Mouse (Mus musculus): ENCODE results near the gene Tcf20. TPM values are rescaled to one million over a fixed set of nuclear protein-coding genes. Genes with fewer than 3 reads are reported as not detected.
A peak's percentile ranks its signal among the peaks of the same experiment; 100 is the strongest.

Tcf20 gene
- polyA plus RNA-seq, 1 experiment from 2014 or later: 3.9 TPM

GRCm38 (mm10) chr15:83010423-83010822 lies 22.8 kb upstream of the Tcf20 start:
- Histone ChIP-seq H3K27me3 (replicated peaks; ENCODE audit: control insufficient read depth, insufficient read depth, low read length) (no peaks in the 10 kb centered on the region; the same call in 1 of the 2 replicates), H3K27ac (ENCODE audit: low read depth, low read length) (no peak overlapping the region), H3K4me1 (replicated peaks; ENCODE audit: control insufficient read depth, insufficient read depth, low read length) (peaks cover 7% of the 10 kb centered on the region; the same call in 1 of the 2 replicates), H3K9ac (ENCODE audit: low read depth, low read length) (no peak overlapping the region), H3K4me2 (replicated peaks; ENCODE audit: low read depth) (no peak overlapping the region), H3K9me3 (ENCODE audit: control insufficient read depth) (no peaks in the 10 kb centered on the region), H3K36me3 (ENCODE audit: control insufficient read depth, insufficient read depth) (no peaks in the 10 kb centered on the region), H3K4me3 (ENCODE audit: low read depth, low read length) (no peak overlapping the region)
- 41% methylated on average over 8 of the region's 8 CpGs for WGBS
- ATAC-seq: no peak
- no peak for TF ChIP-seq CTCF (IDR thresholded peaks at IDR 0.05; ENCODE audit: low read depth)

- TF ChIP-seq CTCF (IDR thresholded peaks at IDR 0.05; ENCODE audit: low read depth): no peak
- H3K9ac ChIP-seq (ENCODE audit: low read depth, low read length): no peak overlapping the region
- H3K27ac ChIP-seq (ENCODE audit: low read depth, low read length): no peak overlapping the region
- 79% methylated on average over 6 of the region's 6 CpGs for WGBS
- H3K27me3 ChIP-seq (replicated peaks; ENCODE audit: control insufficient read depth, insufficient read depth, low read length): no peaks in the 10 kb centered on the region; the same call in 1 of the 2 replicates
- peak; percentile 20; the same call in 1 of the 2 replicates for ATAC-seq
- H3K4me3 ChIP-seq (ENCODE audit: low read depth, low read length): no peak overlapping the region
- H3K4me1 ChIP-seq (replicated peaks; ENCODE audit: control insufficient read depth, insufficient read depth, low read length): peaks cover 7% of the 10 kb centered on the region; the same call in 1 of the 2 replicates
- H3K4me2 ChIP-seq (replicated peaks; ENCODE audit: low read depth): no peak overlapping the region
- H3K9me3 ChIP-seq (ENCODE audit: control insufficient read depth): no peaks in the 10 kb centered on the region
- no peaks in the 10 kb centered on the region for H3K36me3 ChIP-seq (ENCODE audit: control insufficient read depth, insufficient read depth)
These were observed 21.9 kb upstream of the Tcf20 start for GRCm38 (mm10) chr15:83009532-83009931.

- TF ChIP-seq CTCF (IDR thresholded peaks at IDR 0.05; ENCODE audit: low read depth): no peak
- H3K4me1 ChIP-seq (replicated peaks; ENCODE audit: control insufficient read depth, insufficient read depth, low read length): peaks cover 7% of the 10 kb centered on the region; the same call in 1 of the 2 replicates
These were observed 21.2 kb upstream of the Tcf20 start for GRCm38 (mm10) chr15:83008761-83009423.

GRCm38 (mm10) chr15:83007346-83007920 lies 19.8 kb upstream of the Tcf20 start:
- H3K9me3 ChIP-seq (ENCODE audit: control insufficient read depth): no peaks in the 10 kb centered on the region
- no peak overlapping the region for H3K9ac ChIP-seq (ENCODE audit: low read depth, low read length)
- H3K4me1 ChIP-seq (replicated peaks; ENCODE audit: control insufficient read depth, insufficient read depth, low read length): peaks cover 7% of the 10 kb centered on the region; the same call in 1 of the 2 replicates
- H3K36me3 ChIP-seq (ENCODE audit: control insufficient read depth, insufficient read depth): no peaks in the 10 kb centered on the region
- no peak overlapping the region for H3K27ac ChIP-seq (ENCODE audit: low read depth, low read length)
- H3K4me3 ChIP-seq (ENCODE audit: low read depth, low read length): no peak overlapping the region
- 36% methylated on average over 15 of the region's 15 CpGs for WGBS
- no peaks in the 10 kb centered on the region; the same call in 1 of the 2 replicates for H3K27me3 ChIP-seq (replicated peaks; ENCODE audit: control insufficient read depth, insufficient read depth, low read length)
- no peak for TF ChIP-seq CTCF (IDR thresholded peaks at IDR 0.05; ENCODE audit: low read depth)
- no peak for ATAC-seq
- H3K4me2 ChIP-seq (replicated peaks; ENCODE audit: low read depth): no peak overlapping the region

More at GRCm38 (mm10) chr15:83008761-83009423, 21.2 kb upstream of the Tcf20 start:
- Histone ChIP-seq H3K9me3 (ENCODE audit: control insufficient read depth) (no peaks in the 10 kb centered on the region), H3K4me3 (ENCODE audit: low read depth, low read length) (no peak overlapping the region), H3K4me2 (replicated peaks; ENCODE audit: low read depth) (no peak overlapping the region), H3K36me3 (ENCODE audit: control insufficient read depth, insufficient read depth) (no peaks in the 10 kb centered on the region), H3K27me3 (replicated peaks; ENCODE audit: control insufficient read depth, insufficient read depth, low read length) (no peaks in the 10 kb centered on the region; the same call in 1 of the 2 replicates), H3K9ac (ENCODE audit: low read depth, low read length) (no peak overlapping the region), H3K27ac (ENCODE audit: low read depth, low read length) (no peak overlapping the region)
- ATAC-seq: 0 out of 2 replicates have a peak, but pooled peaks have one; percentile 17
- WGBS: 68% methylated on average over 13 of the region's 13 CpGs

- Histone ChIP-seq H3K4me2 (replicated peaks; ENCODE audit: low read depth) (no peak overlapping the region), H3K27me3 (replicated peaks; ENCODE audit: control insufficient read depth, insufficient read depth, low read length) (no peaks in the 10 kb centered on the region), H3K4me1 (replicated peaks; ENCODE audit: control insufficient read depth, insufficient read depth, low read length) (0 out of 2 replicates have a peak, but pooled peaks cover 7% of the 10 kb centered on the region), H3K27ac (ENCODE audit: low read depth, low read length) (no peak overlapping the region), H3K9ac (ENCODE audit: low read depth, low read length) (no peak overlapping the region), H3K9me3 (ENCODE audit: control insufficient read depth) (no peaks in the 10 kb centered on the region), H3K36me3 (ENCODE audit: control insufficient read depth, insufficient read depth) (no peaks in the 10 kb centered on the region), H3K4me3 (ENCODE audit: low read depth, low read length) (no peak overlapping the region)
- no peak for ATAC-seq
- no peak for TF ChIP-seq CTCF (IDR thresholded peaks at IDR 0.05; ENCODE audit: low read depth)
- WGBS: 58% methylated on average over 12 of the region's 12 CpGs
These were observed 15.2 kb upstream of the Tcf20 start for GRCm38 (mm10) chr15:83002665-83003548.

- H3K4me3 ChIP-seq (ENCODE audit: low read depth, low read length): no peak overlapping the region
- H3K4me1 ChIP-seq (replicated peaks; ENCODE audit: control insufficient read depth, insufficient read depth, low read length): no peaks in the 10 kb centered on the region
- TF ChIP-seq CTCF (IDR thresholded peaks at IDR 0.05; ENCODE audit: low read depth): no peak
- no peak for ATAC-seq
- no peak overlapping the region for H3K27ac ChIP-seq (ENCODE audit: low read depth, low read length)
- H3K9me3 ChIP-seq (ENCODE audit: control insufficient read depth): no peaks in the 10 kb centered on the region
- WGBS: 81% methylated on average over 6 of the region's 6 CpGs
- H3K9ac ChIP-seq (ENCODE audit: low read depth, low read length): no peak overlapping the region
- no peaks in the 10 kb centered on the region for H3K36me3 ChIP-seq (ENCODE audit: control insufficient read depth, insufficient read depth)
- H3K27me3 ChIP-seq (replicated peaks; ENCODE audit: control insufficient read depth, insufficient read depth, low read length): no peaks in the 10 kb centered on the region
- no peak overlapping the region for H3K4me2 ChIP-seq (replicated peaks; ENCODE audit: low read depth)
These were observed 11.1 kb upstream of the Tcf20 start for GRCm38 (mm10) chr15:82998811-82999221.
